In the genomic region with DNA sequence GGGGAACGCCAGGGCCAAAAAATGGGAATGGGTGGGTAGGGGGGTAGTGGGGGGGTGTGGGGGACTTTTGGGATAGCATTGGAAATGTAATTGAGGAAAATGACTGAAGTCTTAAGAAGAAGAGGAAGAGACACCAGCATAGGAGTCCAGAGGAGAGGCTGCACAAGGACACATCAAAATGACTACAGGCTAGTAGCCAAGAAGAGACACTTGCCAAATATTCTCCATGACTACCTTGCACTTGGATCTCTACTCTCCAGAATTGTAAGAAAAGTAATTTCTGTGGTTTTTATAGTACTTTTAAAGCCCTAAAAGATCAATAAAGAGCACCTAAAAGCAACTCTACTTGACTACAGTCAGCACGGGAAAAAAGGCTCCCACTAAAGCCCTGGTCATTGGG, we compare ENCODE assay signal across 23 mouse cellular contexts.
DNase-seq lines count a peak whose midpoint lies in the region; ATAC-seq and TF ChIP-seq lines count a peak whose summit lies in the region.
"Had no signal": no experiment of that assay in that cellular context is flagged by ENCODE, and none has a peak within 500 bp of the region (broad histone marks: within the 10 kb centered on the region; RNA-seq: fewer than 3 reads in every experiment).

No protein-coding gene starts in this region.

- H3K27me3 ChIP-seq in cerebellum, adult 2 months (ENCODE audit: control insufficient read depth, insufficient read depth, low read length), result no peaks in the 10 kb centered on the region
- no peaks in the 10 kb centered on the region for H3K27me3 ChIP-seq in kidney, embryonic 15.5 days
- no peaks in the 10 kb centered on the region for H3K27me3 ChIP-seq in midbrain, embryonic 10.5 days (ENCODE audit: low read depth, poor library complexity, severe bottlenecking)
- H3K27me3 ChIP-seq: embryonic facial prominence, embryonic 13.5 days; forebrain, embryonic 13.5 days; hindbrain, embryonic 12.5 days had no signal

- peak; percentile 56 for DNase-seq in adrenal gland, adult 2 months
- no peak for DNase-seq in adrenal gland, postnatal 25 days
- DNase-seq in cerebellum, postnatal 10 days, result peak; percentile 18 to 24
- no peak for DNase-seq in cerebellum, adult 2 months
- peak; percentile 4 to 16 for DNase-seq in kidney, postnatal 36 days
- no peak for DNase-seq in midbrain, embryonic 10.5 days (ENCODE audit: low spot score)
- DNase-seq: B cell, adult 2 months; cerebellum, adult 11 months; cerebellum, adult 9-10 months; cerebellum, postnatal 36 days; forebrain, postnatal 0 days; heart, adult 18-20 months; heart, postnatal 4 days had no signal

- TF ChIP-seq POLR2A in cerebellum, adult 2 months (IDR thresholded peaks at IDR 0.05; ENCODE audit: borderline replicate concordance, insufficient read depth, low read length), result no peak

- H3K4me2 ChIP-seq in kidney, embryonic 15.5 days, result no peak overlapping the region
- H3K4me2 ChIP-seq: embryonic facial prominence, embryonic 13.5 days; forebrain, embryonic 13.5 days; hindbrain, embryonic 12.5 days had no signal

- H3K9ac ChIP-seq in kidney, embryonic 15.5 days, result no peak overlapping the region
- H3K9ac ChIP-seq: embryonic facial prominence, embryonic 13.5 days; forebrain, embryonic 13.5 days; forebrain, postnatal 0 days; hindbrain, embryonic 12.5 days had no signal

- H3K27ac ChIP-seq in cerebellum, adult 2 months (ENCODE audit: insufficient read depth, low read length), result no peak overlapping the region
- H3K27ac ChIP-seq in kidney, embryonic 15.5 days, result no peak overlapping the region
- H3K27ac ChIP-seq in midbrain, embryonic 10.5 days (replicated peaks), result no peak overlapping the region
- H3K27ac ChIP-seq: embryonic facial prominence, embryonic 13.5 days; forebrain, embryonic 13.5 days; heart, embryonic 10.5 days; hindbrain, embryonic 12.5 days had no signal

- whole genome bisulfite sequencing in cerebellum, adult 2 months, result 90% methylated on average over 2 of the region's 2 CpGs
- WGBS in kidney, embryonic 15.5 days, result 95% methylated on average over 2 of the region's 2 CpGs
- 91% methylated on average over 2 of the region's 2 CpGs for WGBS in midbrain, embryonic 10.5 days

- H3K36me3 ChIP-seq in kidney, embryonic 15.5 days, result no peaks in the 10 kb centered on the region
- H3K36me3 ChIP-seq in midbrain, embryonic 10.5 days, result no peaks in the 10 kb centered on the region
- H3K36me3 ChIP-seq: embryonic facial prominence, embryonic 13.5 days; G1E; heart, embryonic 10.5 days; hindbrain, embryonic 12.5 days had no signal

- ATAC-seq in kidney, embryonic 15.5 days (replicated peaks; ENCODE audit: low FRiP score), result no peak
- ATAC-seq: CD4-positive, CD25-positive, alpha-beta regulatory T cell, adult 4 months; forebrain, embryonic 13.5 days; forebrain, postnatal 0 days; hindbrain, embryonic 16.5 days; inflammation-experienced regulatory T-cells, adult 6 months; intestine, postnatal 0 days had no signal

- no peaks in the 10 kb centered on the region for H3K4me1 ChIP-seq in cerebellum, adult 2 months (ENCODE audit: control insufficient read depth, insufficient read depth, low read length)
- H3K4me1 ChIP-seq in kidney, embryonic 15.5 days, result no peaks in the 10 kb centered on the region
- H3K4me1 ChIP-seq in midbrain, embryonic 10.5 days, result no peaks in the 10 kb centered on the region
- H3K4me1 ChIP-seq: embryonic facial prominence, embryonic 13.5 days; forebrain, embryonic 13.5 days; heart, embryonic 10.5 days; hindbrain, embryonic 12.5 days had no signal

- H3K9me3 ChIP-seq in kidney, embryonic 15.5 days (replicated peaks), result no peaks in the 10 kb centered on the region
- no peaks in the 10 kb centered on the region for H3K9me3 ChIP-seq in midbrain, embryonic 10.5 days (replicated peaks)
- H3K9me3 ChIP-seq: embryonic facial prominence, embryonic 13.5 days; forebrain, embryonic 13.5 days; heart, embryonic 10.5 days; hindbrain, embryonic 12.5 days had no signal

- no peak for TF ChIP-seq CTCF in cerebellum, adult 2 months (IDR thresholded peaks at IDR 0.05; ENCODE audit: borderline replicate concordance, insufficient read depth, low read depth, low read length)

- no peak overlapping the region for H3K4me3 ChIP-seq in cerebellum, adult 2 months (replicated peaks; ENCODE audit: insufficient read depth, low read depth, low read length)
- H3K4me3 ChIP-seq in kidney, embryonic 15.5 days (replicated peaks), result no peak overlapping the region
- no peak overlapping the region for H3K4me3 ChIP-seq in midbrain, embryonic 10.5 days
- H3K4me3 ChIP-seq: embryonic facial prominence, embryonic 13.5 days; forebrain, embryonic 13.5 days; heart, embryonic 10.5 days; hindbrain, embryonic 12.5 days had no signal

Comparison
In these comparisons a context has a peak if more than half of its experiments do, and no peak if none do; other contexts are left out.
1. DNase-seq: peak in adrenal gland, adult 2 months (single experiment), cerebellum, postnatal 10 days (2 of 2) and kidney, postnatal 36 days (2 of 2); none in adrenal gland, postnatal 25 days (single experiment), cerebellum, adult 2 months (0 of 2) and midbrain, embryonic 10.5 days (single experiment).